Mouse (Mus musculus) liver, adult 2 months (tissue): ENCODE measurements around the gene Atp10b. TPM values are rescaled to one million over a fixed set of nuclear protein-coding genes. Genes with fewer than 3 reads are reported as not detected.

Experiments
- DNase-seq: peaks from one replicate; pipeline ENCODE4 v3.0.0-alpha.2; 2011; ENCODE audit warnings: low read depth, low spot score; ENCODE audit errors: extremely low read depth
- H3K27ac ChIP-seq: fragments of 200-500 bp; replicated peaks from 2 replicates; pipeline ENCODE4 v1.5.1; 2012; ENCODE audit warnings: low read depth, mild to moderate bottlenecking, control low read depth, inconsistent platforms, low read length; ENCODE audit not compliant: insufficient read depth
- H3K27me3 ChIP-seq: fragments of 200-500 bp; 2 replicates; pipeline ENCODE4 v1.6.1; 2012; ENCODE audit warnings: mild to moderate bottlenecking, moderate library complexity, low read length, inconsistent platforms; ENCODE audit not compliant: control insufficient read depth, insufficient read depth
- H3K36me3 ChIP-seq: fragments of 200-500 bp; 2 replicates; pipeline ENCODE4 v1.6.1; 2012; ENCODE audit warnings: low read length, inconsistent platforms; ENCODE audit not compliant: control insufficient read depth, insufficient read depth
- H3K4me1 ChIP-seq: fragments of 200-500 bp; 2 replicates; pipeline ENCODE4 v1.6.1; 2011; ENCODE audit warnings: low read length; ENCODE audit not compliant: control insufficient read depth, insufficient read depth
- H3K4me3 ChIP-seq: fragments of 200-500 bp; 2 replicates; pipeline ENCODE4 v1.5.1; 2011; ENCODE audit warnings: low read depth, mild to moderate bottlenecking, control low read depth, low read length, moderate library complexity; ENCODE audit not compliant: insufficient read depth
- H3K79me2 ChIP-seq: fragments of 200-500 bp; 2 replicates; pipeline ENCODE4 v1.6.1; 2012; ENCODE audit warnings: inconsistent platforms, mild to moderate bottlenecking, low read length, moderate library complexity; ENCODE audit not compliant: control insufficient read depth, insufficient read depth
- H3K9ac ChIP-seq: fragments of 200-500 bp; 2 replicates; pipeline ENCODE4 v1.6.1; 2012; ENCODE audit warnings: low read depth, mild to moderate bottlenecking, control low read depth, inconsistent platforms, low read length
- CTCF ChIP-seq: fragments of 200-500 bp; IDR thresholded peaks from 2 replicates; pipeline ENCODE4 v1.5.1; 2011; ENCODE audit warnings: low read depth, low read length, control low read depth
- POLR2A ChIP-seq: fragments of 200-500 bp; IDR thresholded peaks from 2 replicates; pipeline ENCODE4 v1.6.1; 2011; ENCODE audit warnings: low read length, control low read depth; ENCODE audit not compliant: insufficient read depth; ENCODE audit errors: extremely low read depth
- WGBS: fragments of 180-500 bp; shearing (Covaris S2); methylation state at CpG from one replicate; pipeline ENCODE4 v1.1.7; 2018; 5-methylcytosine and 5-hydroxymethylcytosine counted together
- polyA plus RNA-seq: library from polyadenylated mRNA; depleted of rRNA; stranded (reverse); fragments of >200 nt; gene quantifications from 2 replicates; pipeline ENCODE4 v1.2.3, GENCODE M21; 2012
- total RNA-seq: library from RNA; depleted of rRNA; stranded (reverse); fragments of >200 nt; gene quantifications from 2 replicates; pipeline ENCODE4 v1.2.3, GENCODE M21; 2014

Gene Atp10b
- total and polyA plus RNA-seq, 2 experiments, result not detected

DNA sequence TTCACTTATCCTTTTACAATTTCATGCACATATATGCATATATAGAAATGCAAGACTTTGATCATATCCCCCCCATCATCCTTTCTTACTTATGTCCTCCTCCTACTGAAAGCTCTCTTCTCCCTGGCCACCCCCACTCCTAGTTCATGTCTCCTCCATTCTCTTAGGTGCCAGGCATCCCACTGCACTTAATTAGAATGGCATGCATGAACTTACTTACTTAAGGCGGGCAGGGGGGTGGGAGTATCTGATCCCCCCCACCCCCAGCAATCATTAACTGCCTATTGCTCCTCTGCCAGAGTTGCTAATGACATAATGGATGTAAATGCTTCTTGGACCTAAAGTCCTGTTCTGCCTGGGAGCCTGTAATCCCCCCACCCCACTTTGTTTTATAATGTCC lies 9.1 kb downstream of the Atp10b start:
- no peaks in the 10 kb centered on the region for H3K79me2 ChIP-seq
- H3K36me3 ChIP-seq, result no peaks in the 10 kb centered on the region
- H3K27ac ChIP-seq, result no peak overlapping the region
- no peak overlapping the region for H3K4me3 ChIP-seq
- no peak for DNase-seq
- no peak overlapping the region for H3K9ac ChIP-seq
- H3K27me3 ChIP-seq, result no peaks in the 10 kb centered on the region
- H3K4me1 ChIP-seq, result peaks cover 3% of the 10 kb centered on the region
- TF ChIP-seq POLR2A (no peak), CTCF (no peak)
- 97% methylated on average over 1 of the region's 1 CpGs for WGBS

DNA sequence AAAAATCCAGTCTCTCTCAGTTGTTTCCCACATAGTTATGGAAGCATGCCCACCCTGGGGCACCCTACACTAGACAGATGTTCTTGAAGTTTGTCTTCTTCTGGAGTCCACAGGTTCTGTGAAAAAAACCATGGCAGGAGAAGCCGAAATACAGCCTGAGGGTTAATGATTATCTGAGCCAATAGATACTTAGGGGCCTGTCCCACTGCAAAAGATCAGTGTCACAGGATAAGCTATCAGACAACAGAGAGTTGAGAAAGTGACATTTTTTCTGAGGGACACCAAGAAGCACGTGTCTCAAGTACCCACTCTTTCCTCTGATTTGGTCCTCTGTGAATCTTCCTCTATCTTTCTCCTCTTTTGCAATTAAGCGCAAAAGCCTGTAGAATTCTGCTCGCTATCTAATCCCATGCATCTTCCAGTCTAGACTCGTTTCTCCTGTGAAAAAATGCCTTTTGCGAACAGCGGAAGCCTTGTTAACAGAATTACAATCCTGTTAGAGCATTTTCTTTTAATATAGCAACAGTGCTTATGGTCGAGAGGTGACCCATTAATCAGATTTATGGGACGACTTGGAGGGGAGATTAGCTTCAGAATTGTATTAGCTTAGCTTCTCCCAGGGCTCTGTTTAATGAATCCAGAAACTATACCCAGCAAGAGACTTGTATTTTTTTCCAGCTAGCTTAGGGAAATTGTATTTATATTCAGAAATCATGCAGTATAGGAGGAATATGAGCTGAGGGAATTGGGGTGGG lies 10.7 kb downstream of the Atp10b start:
- no peak overlapping the region for H3K9ac ChIP-seq
- H3K27me3 ChIP-seq, result no peaks in the 10 kb centered on the region
- H3K36me3 ChIP-seq, result no peaks in the 10 kb centered on the region
- 63% methylated on average over 9 of the region's 9 CpGs for WGBS
- no peak overlapping the region for H3K27ac ChIP-seq
- no peaks in the 10 kb centered on the region for H3K79me2 ChIP-seq
- H3K4me1 ChIP-seq, result no peaks in the 10 kb centered on the region
- peak; percentile 11 for DNase-seq
- no peak for TF ChIP-seq CTCF
- no peak for TF ChIP-seq POLR2A
- no peak overlapping the region for H3K4me3 ChIP-seq

DNA sequence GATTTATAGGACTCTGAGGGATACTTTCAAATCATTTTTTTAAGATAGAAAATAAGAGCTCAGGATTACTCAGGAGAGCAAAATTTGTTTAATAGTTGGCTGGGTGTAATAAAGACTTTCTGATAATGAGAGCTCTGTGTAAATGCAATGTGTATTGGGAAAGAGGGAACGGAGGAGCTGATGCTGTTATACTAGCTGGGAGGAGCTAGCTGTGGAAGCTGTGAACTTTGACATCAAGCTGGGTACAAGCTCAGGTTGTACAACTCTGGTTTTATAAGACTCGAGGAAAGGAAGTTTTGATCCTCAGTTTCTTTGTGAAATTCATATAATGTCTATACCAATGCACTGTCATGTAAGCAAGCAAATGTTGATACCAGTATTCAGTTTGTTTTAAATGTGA lies 20.9 kb downstream of the Atp10b start:
- no peaks in the 10 kb centered on the region for H3K79me2 ChIP-seq
- no peaks in the 10 kb centered on the region for H3K27me3 ChIP-seq
- no peak overlapping the region for H3K9ac ChIP-seq
- no peak overlapping the region for H3K4me3 ChIP-seq
- TF ChIP-seq POLR2A, result no peak
- no peak for TF ChIP-seq CTCF
- H3K27ac ChIP-seq, result no peak overlapping the region
- 27% methylated on average over 2 of the region's 2 CpGs for WGBS
- H3K36me3 ChIP-seq, result no peaks in the 10 kb centered on the region
- DNase-seq, result peak; percentile 60
- no peaks in the 10 kb centered on the region for H3K4me1 ChIP-seq

DNA sequence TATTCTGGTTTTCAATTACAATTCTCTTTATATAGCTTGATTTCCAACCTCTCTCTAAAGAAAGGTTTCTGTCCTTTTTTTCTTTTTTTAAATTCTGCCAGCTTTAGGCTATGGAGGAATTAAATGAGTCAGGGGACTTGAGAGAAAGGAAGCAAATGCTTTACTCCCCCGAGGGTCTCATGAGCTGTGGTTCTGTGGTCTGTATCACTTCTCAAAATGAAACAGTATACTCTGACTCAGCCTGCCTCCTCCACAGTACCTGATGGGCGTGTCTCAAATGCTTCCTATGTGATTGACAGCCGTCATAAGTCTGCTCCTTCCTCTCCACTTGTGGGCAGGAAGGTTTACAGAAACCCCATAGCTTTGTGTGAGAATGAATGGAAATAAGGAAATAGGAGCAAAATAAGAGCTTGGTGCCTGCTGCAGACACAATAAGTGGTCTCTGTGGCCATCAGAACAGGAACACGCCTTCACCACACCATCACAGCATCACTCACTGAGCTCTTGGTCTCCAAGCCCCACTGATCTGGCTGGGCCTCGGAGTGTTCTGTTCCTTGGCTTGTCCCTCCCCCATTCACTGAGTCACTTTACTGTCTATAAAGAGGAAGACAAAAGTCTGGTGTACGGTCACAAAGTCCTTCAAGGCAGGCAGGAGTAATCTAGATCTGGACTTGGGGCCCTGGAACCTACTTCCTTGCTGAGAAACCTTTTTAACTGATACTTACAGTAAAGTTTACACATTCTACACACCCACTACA lies 24.9 kb downstream of the Atp10b start:
- no peaks in the 10 kb centered on the region for H3K4me1 ChIP-seq
- H3K27me3 ChIP-seq, result no peaks in the 10 kb centered on the region
- no peak for DNase-seq
- WGBS, result 75% methylated on average over 6 of the region's 6 CpGs
- H3K36me3 ChIP-seq, result no peaks in the 10 kb centered on the region
- TF ChIP-seq CTCF (no peak), POLR2A (no peak)
- H3K79me2 ChIP-seq, result no peaks in the 10 kb centered on the region
- no peak overlapping the region for H3K9ac ChIP-seq
- H3K27ac ChIP-seq, result no peak overlapping the region
- no peak overlapping the region for H3K4me3 ChIP-seq

DNA sequence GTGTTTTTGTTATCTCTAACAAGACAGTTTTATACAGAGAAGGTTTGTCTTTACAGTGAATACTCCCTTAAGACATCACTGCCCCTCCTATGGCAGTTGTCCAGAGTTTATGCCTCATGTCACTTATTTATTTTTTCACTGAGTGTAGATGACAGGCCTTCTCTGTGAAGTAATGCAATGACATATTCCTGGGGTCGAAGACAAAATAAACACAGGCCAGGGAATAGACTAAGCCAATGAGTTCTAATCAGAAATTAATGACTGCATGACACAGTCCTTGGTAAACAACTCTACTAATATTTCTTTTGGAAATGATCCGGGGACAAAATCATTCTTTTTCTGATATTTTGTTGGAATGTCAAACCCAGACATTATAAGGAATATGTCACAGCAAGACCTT lies 32.7 kb downstream of the Atp10b start:
- Histone ChIP-seq H3K27me3 (no peaks in the 10 kb centered on the region), H3K36me3 (no peaks in the 10 kb centered on the region), H3K9ac (no peak overlapping the region), H3K4me1 (peaks cover 6% of the 10 kb centered on the region; the same call in 1 of the 2 replicates), H3K4me3 (no peak overlapping the region), H3K79me2 (no peaks in the 10 kb centered on the region), H3K27ac (no peak overlapping the region)
- WGBS, result 79% methylated on average over 2 of the region's 2 CpGs
- TF ChIP-seq POLR2A (no peak), CTCF (no peak)
- DNase-seq, result peak; percentile 24

DNA sequence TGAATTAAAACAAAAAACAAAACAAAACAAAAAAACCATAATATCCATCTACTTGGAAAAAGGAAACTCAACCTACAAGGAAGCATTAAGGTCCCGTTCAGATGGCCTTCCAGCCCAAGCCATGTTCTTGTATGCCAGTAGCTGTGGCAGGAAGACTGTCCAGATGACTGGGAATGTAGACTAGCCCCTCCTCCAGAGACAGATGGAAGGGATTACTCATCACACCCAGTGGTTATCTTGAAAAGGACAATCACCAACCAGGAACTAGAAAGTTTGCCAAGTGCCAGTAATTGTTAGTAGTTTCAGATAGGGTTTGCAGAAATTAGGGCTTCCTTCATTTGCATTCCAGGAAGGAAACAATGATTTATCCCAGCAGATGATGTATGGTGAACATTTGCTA lies 33.1 kb downstream of the Atp10b start:
- no peaks in the 10 kb centered on the region for H3K36me3 ChIP-seq
- no peaks in the 10 kb centered on the region for H3K79me2 ChIP-seq
- H3K4me3 ChIP-seq, result no peak overlapping the region
- peaks cover 6% of the 10 kb centered on the region; the same call in 1 of the 2 replicates for H3K4me1 ChIP-seq
- H3K9ac ChIP-seq, result no peak overlapping the region
- 88% methylated on average over 1 of the region's 1 CpGs for WGBS
- peak; percentile 21 for DNase-seq
- H3K27ac ChIP-seq, result no peak overlapping the region
- TF ChIP-seq POLR2A (no peak), CTCF (no peak)
- no peaks in the 10 kb centered on the region for H3K27me3 ChIP-seq
